Mouse (Mus musculus): ENCODE results near the gene Borcs7. TPM values are rescaled to one million over a fixed set of nuclear protein-coding genes. Genes with fewer than 3 reads are reported as not detected.
A peak's percentile ranks its signal among the peaks of the same experiment; 100 is the strongest.

Gene Borcs7
- polyA plus RNA-seq, 1 experiment: 2.0 TPM

GRCm38 (mm10) chr19:46697840-46698517 lies 8.3 kb downstream of the Borcs7 start:
- peaks cover 6% of the 10 kb centered on the region for H3K36me3 ChIP-seq (ENCODE audit: control insufficient read depth, insufficient read depth, low read length)
- no peak overlapping the region for H3K4me3 ChIP-seq (ENCODE audit: low read depth, low read length)
- H3K27ac ChIP-seq (ENCODE audit: insufficient read depth, low read depth, low read length): no peak overlapping the region
- no peaks in the 10 kb centered on the region for H3K27me3 ChIP-seq (ENCODE audit: control insufficient read depth, insufficient read depth, low read length)
- TF ChIP-seq POLR2A (IDR thresholded peaks at IDR 0.05; ENCODE audit: low read depth, low read length): no peak
- TF ChIP-seq CTCF (IDR thresholded peaks at IDR 0.05; ENCODE audit: extremely low read depth, insufficient read length, insufficient replicate concordance, low read depth, low read length): no peak
- WGBS: 73% methylated on average over 19 of the region's 19 CpGs
- H3K4me1 ChIP-seq (ENCODE audit: control insufficient read depth, insufficient read depth, insufficient read length, low read length): peaks cover 4% of the 10 kb centered on the region; the same call in 1 of the 2 replicates

GRCm38 (mm10) chr19:46699011-46699481 lies 9.3 kb downstream of the Borcs7 start:
- TF ChIP-seq CTCF (IDR thresholded peaks at IDR 0.05; ENCODE audit: extremely low read depth, insufficient read length, insufficient replicate concordance, low read depth, low read length): no peak
- no peak for TF ChIP-seq POLR2A (IDR thresholded peaks at IDR 0.05; ENCODE audit: low read depth, low read length)
- 61% methylated on average over 10 of the region's 10 CpGs for WGBS
- Histone ChIP-seq H3K4me1 (ENCODE audit: control insufficient read depth, insufficient read depth, insufficient read length, low read length) (peaks cover 4% of the 10 kb centered on the region; the same call in 1 of the 2 replicates), H3K4me3 (ENCODE audit: low read depth, low read length) (no peak overlapping the region), H3K36me3 (ENCODE audit: control insufficient read depth, insufficient read depth, low read length) (peaks cover 6% of the 10 kb centered on the region), H3K27ac (ENCODE audit: insufficient read depth, low read depth, low read length) (no peak overlapping the region), H3K27me3 (ENCODE audit: control insufficient read depth, insufficient read depth, low read length) (no peaks in the 10 kb centered on the region)

- WGBS: 75% methylated on average over 9 of the region's 9 CpGs
These were observed 11.4 kb downstream of the Borcs7 start for GRCm38 (mm10) chr19:46701156-46701555.

GRCm38 (mm10) chr19:46705779-46706495 lies 16.2 kb downstream of the Borcs7 start:
- peaks cover 9% of the 10 kb centered on the region for H3K36me3 ChIP-seq (ENCODE audit: control insufficient read depth, insufficient read depth, low read length)
- TF ChIP-seq POLR2A (IDR thresholded peaks at IDR 0.05; ENCODE audit: low read depth, low read length) (no peak), CTCF (IDR thresholded peaks at IDR 0.05; ENCODE audit: extremely low read depth, insufficient read length, insufficient replicate concordance, low read depth, low read length) (no peak)
- no peaks in the 10 kb centered on the region for H3K27me3 ChIP-seq (ENCODE audit: control insufficient read depth, insufficient read depth, low read length)
- peaks cover 10% of the 10 kb centered on the region; the same call in 1 of the 2 replicates for H3K4me1 ChIP-seq (ENCODE audit: control insufficient read depth, insufficient read depth, insufficient read length, low read length)
- WGBS: 77% methylated on average over 7 of the region's 7 CpGs
- H3K4me3 ChIP-seq (ENCODE audit: low read depth, low read length): no peak overlapping the region
- no peak overlapping the region for H3K27ac ChIP-seq (ENCODE audit: insufficient read depth, low read depth, low read length)

More at GRCm38 (mm10) chr19:46701156-46701555, 11.4 kb downstream of the Borcs7 start:
- peaks cover 4% of the 10 kb centered on the region; the same call in 1 of the 2 replicates for H3K4me1 ChIP-seq (ENCODE audit: control insufficient read depth, insufficient read depth, insufficient read length, low read length)
- H3K27me3 ChIP-seq (ENCODE audit: control insufficient read depth, insufficient read depth, low read length): no peaks in the 10 kb centered on the region
- no peak overlapping the region for H3K27ac ChIP-seq (ENCODE audit: insufficient read depth, low read depth, low read length)
- H3K36me3 ChIP-seq (ENCODE audit: control insufficient read depth, insufficient read depth, low read length): peaks cover 6% of the 10 kb centered on the region
- no peak overlapping the region for H3K4me3 ChIP-seq (ENCODE audit: low read depth, low read length)
- no peak for TF ChIP-seq CTCF (IDR thresholded peaks at IDR 0.05; ENCODE audit: extremely low read depth, insufficient read length, insufficient replicate concordance, low read depth, low read length)

GRCm38 (mm10) chr19:46706540-46707295 lies 17.0 kb downstream of the Borcs7 start:
- no peaks in the 10 kb centered on the region for H3K27me3 ChIP-seq (ENCODE audit: control insufficient read depth, insufficient read depth, low read length)
- no peak for TF ChIP-seq CTCF (IDR thresholded peaks at IDR 0.05; ENCODE audit: extremely low read depth, insufficient read length, insufficient replicate concordance, low read depth, low read length)
- TF ChIP-seq POLR2A (IDR thresholded peaks at IDR 0.05; ENCODE audit: low read depth, low read length): no peak
- peak overlapping the region; percentile 63 for H3K27ac ChIP-seq (ENCODE audit: insufficient read depth, low read depth, low read length)
- no peak overlapping the region for H3K4me3 ChIP-seq (ENCODE audit: low read depth, low read length)
- peaks cover 5% of the 10 kb centered on the region; the same call in 1 of the 2 replicates for H3K36me3 ChIP-seq (ENCODE audit: control insufficient read depth, insufficient read depth, low read length)
- WGBS: 43% methylated on average over 9 of the region's 9 CpGs
- H3K4me1 ChIP-seq (ENCODE audit: control insufficient read depth, insufficient read depth, insufficient read length, low read length): peaks cover 10% of the 10 kb centered on the region; the same call in 1 of the 2 replicates

GRCm38 (mm10) chr19:46707296-46708151 lies 17.8 kb downstream of the Borcs7 start, which contains the start of gene As3mt:
As3mt (plus strand) TSS chr19:46707458.
- H3K27ac ChIP-seq (ENCODE audit: insufficient read depth, low read depth, low read length): peak within 1 kb of the TSS; percentile 63
- peaks cover 10% of the 10 kb centered on the region; the same call in 1 of the 2 replicates for H3K4me1 ChIP-seq (ENCODE audit: control insufficient read depth, insufficient read depth, insufficient read length, low read length)
- no peaks in the 10 kb centered on the region for H3K27me3 ChIP-seq (ENCODE audit: control insufficient read depth, insufficient read depth, low read length)
- H3K4me3 ChIP-seq (ENCODE audit: low read depth, low read length): peak within 1 kb of the TSS; percentile 74
- WGBS: 4% methylated on average over 31 of the region's 31 CpGs
- TF ChIP-seq POLR2A (IDR thresholded peaks at IDR 0.05; ENCODE audit: low read depth, low read length): no peak
- no peak for TF ChIP-seq CTCF (IDR thresholded peaks at IDR 0.05; ENCODE audit: extremely low read depth, insufficient read length, insufficient replicate concordance, low read depth, low read length)
- H3K36me3 ChIP-seq (ENCODE audit: control insufficient read depth, insufficient read depth, low read length): peaks cover 7% of the 10 kb centered on the region

All from small intestine, adult 2 months (tissue).